ENCODE assay signal across 25 mouse cellular contexts in the genomic region with DNA sequence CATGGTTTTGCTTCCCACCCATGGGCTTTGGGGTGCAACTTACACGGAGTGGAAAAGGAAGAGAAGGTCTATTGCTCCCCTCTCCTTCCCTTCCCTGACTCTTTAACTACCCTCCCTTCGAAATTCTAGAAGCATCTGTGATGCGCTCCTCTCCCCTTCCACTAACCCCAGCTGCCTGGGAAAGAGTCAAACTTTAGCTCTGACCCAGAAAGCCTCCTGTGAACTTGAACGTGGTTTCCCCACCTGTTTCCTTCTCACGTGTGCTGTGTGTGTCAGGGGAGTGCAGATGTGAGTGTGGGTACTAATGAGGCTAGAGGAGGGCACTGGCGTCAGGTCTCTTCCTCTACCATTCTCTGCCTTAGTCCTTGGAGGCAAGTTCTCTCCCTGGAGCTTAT. TPM values are rescaled to one million over a fixed set of nuclear protein-coding genes. Genes with fewer than 3 reads are reported as not detected.
DNase-seq lines count a peak whose midpoint lies in the region; ATAC-seq and TF ChIP-seq lines count a peak whose summit lies in the region.
"Had no signal": no experiment of that assay in that cellular context is flagged by ENCODE, and none has a peak within 500 bp of the region (broad histone marks: within the 10 kb centered on the region; RNA-seq: fewer than 3 reads in every experiment).

No protein-coding gene starts in this region.

- DNase-seq in heart, adult 8-10 months (ENCODE audit: low spot score), result no peak
- no peak for DNase-seq in CH12.LX (ENCODE audit: extremely low read depth)
- peak; percentile 62 to 85 for DNase-seq in thymus, adult 18-20 months
- peak; percentile 71 for DNase-seq in thymus, postnatal 25 days
- DNase-seq in embryo, embryonic 10.5 days (ENCODE audit: low spot score), result no peak
- DNase-seq in kidney, adult 18-20 months, result no peak
- DNase-seq: adrenal gland, postnatal 14 days; cerebellum, adult 11 months; cerebellum, adult 9-10 months; gastrocnemius, postnatal 14 days; heart, postnatal 10 days; kidney, postnatal 25 days; liver, postnatal 0 days; lung, postnatal 36 days; right cerebral cortex, postnatal 25 days; spleen, adult 18-20 months had no signal

- H3K9me3 ChIP-seq in heart, embryonic 15.5 days (replicated peaks), result no peaks in the 10 kb centered on the region
- H3K9me3 ChIP-seq in CH12.LX (replicated peaks; ENCODE audit: low read length), result no peaks in the 10 kb centered on the region
- H3K9me3 ChIP-seq: embryonic facial prominence, embryonic 15.5 days; heart, embryonic 10.5 days; hindbrain, embryonic 12.5 days; kidney, embryonic 15.5 days; liver, embryonic 12.5 days; midbrain, embryonic 15.5 days; neural tube, embryonic 15.5 days had no signal

- TF ChIP-seq RAD21 in CH12.LX (IDR thresholded peaks at IDR 0.05; ENCODE audit: low read depth, low read length), result no peak

- no peak overlapping the region for H3K9ac ChIP-seq in heart, embryonic 15.5 days
- no peak overlapping the region for H3K9ac ChIP-seq in CH12.LX (ENCODE audit: insufficient read depth, low read depth)
- H3K9ac ChIP-seq: embryonic facial prominence, embryonic 15.5 days; hindbrain, embryonic 12.5 days; kidney, embryonic 15.5 days; liver, embryonic 12.5 days; liver, postnatal 0 days; midbrain, embryonic 15.5 days; neural tube, embryonic 15.5 days had no signal

- 52% methylated on average over 6 of the region's 6 CpGs for WGBS in heart, embryonic 15.5 days

- TF ChIP-seq CTCF in CH12.LX (conservative IDR thresholded peaks at IDR 0.05 in 1 of 2, IDR thresholded peaks at IDR 0.05 in 1 of 2; ENCODE audit: low read depth in 2 of 2, low read length in 2 of 2), result no peak

- no peak; the same call in 1 of the 2 replicates for ATAC-seq in heart, embryonic 15.5 days (replicated peaks; ENCODE audit: insufficient number of reproducible peaks, insufficient read depth, low FRiP score, low read depth)
- ATAC-seq: forebrain, embryonic 14.5 days; liver, embryonic 12.5 days; liver, postnatal 0 days; midbrain, embryonic 15.5 days had no signal

- dilution Hi-C loops in CH12.LX (cut with MboI; ENCODE audit: extremely low pct_ligation_motif_present, extremely low pct_unique_long_range_greater_than_20kb, low sequenced_read_pairs), result no loop called here

- TF ChIP-seq POLR2A in CH12.LX (IDR thresholded peaks at IDR 0.05; ENCODE audit: low read depth, low read length), result no peak

- in situ Hi-C loops in CH12.LX (cut with MboI; ENCODE audit: low pct_ligation_motif_present, low pct_unique_long_range_greater_than_20kb, low sequenced_read_pairs), result no loop called here

- no peak overlapping the region for H3K4me3 ChIP-seq in heart, embryonic 15.5 days
- no peak overlapping the region for H3K4me3 ChIP-seq in CH12.LX (replicated peaks in 1 of 3; ENCODE audit: low read depth in 2 of 3, low read length in 2 of 3, poor library complexity in 1 of 3)
- H3K4me3 ChIP-seq: embryonic facial prominence, embryonic 15.5 days; heart, embryonic 10.5 days; hindbrain, embryonic 12.5 days; kidney, embryonic 15.5 days; liver, embryonic 12.5 days; midbrain, embryonic 15.5 days; neural tube, embryonic 15.5 days had no signal

- H3K27ac ChIP-seq in heart, embryonic 15.5 days, result peak overlapping the region; percentile 57; the same call in 1 of the 2 replicates
- no peak overlapping the region for H3K27ac ChIP-seq in CH12.LX (ENCODE audit: insufficient read depth, low read depth)
- H3K27ac ChIP-seq: embryonic facial prominence, embryonic 15.5 days; heart, embryonic 10.5 days; hindbrain, embryonic 12.5 days; kidney, embryonic 15.5 days; liver, embryonic 12.5 days; midbrain, embryonic 15.5 days; neural tube, embryonic 15.5 days had no signal

- no peaks in the 10 kb centered on the region for H3K79me2 ChIP-seq in CH12.LX (replicated peaks; ENCODE audit: control insufficient read depth, extremely low read depth, insufficient read depth, poor library complexity, severe bottlenecking)

- no peak overlapping the region for H3K4me2 ChIP-seq in heart, embryonic 15.5 days
- no peak overlapping the region for H3K4me2 ChIP-seq in CH12.LX (ENCODE audit: insufficient read depth, low read depth, poor library complexity, severe bottlenecking)
- H3K4me2 ChIP-seq: embryonic facial prominence, embryonic 15.5 days; hindbrain, embryonic 12.5 days; kidney, embryonic 15.5 days; liver, embryonic 12.5 days; midbrain, embryonic 15.5 days; neural tube, embryonic 15.5 days had no signal

- no peaks in the 10 kb centered on the region for H3K36me3 ChIP-seq in heart, embryonic 15.5 days
- H3K36me3 ChIP-seq in CH12.LX (replicated peaks in 1 of 2; ENCODE audit: control insufficient read depth in 1 of 2, insufficient read depth in 1 of 2, low read length in 1 of 2), result no peaks in the 10 kb centered on the region
- H3K36me3 ChIP-seq: embryonic facial prominence, embryonic 15.5 days; heart, embryonic 10.5 days; hindbrain, embryonic 12.5 days; kidney, embryonic 15.5 days; liver, embryonic 12.5 days; midbrain, embryonic 15.5 days; neural tube, embryonic 15.5 days had no signal

- TF ChIP-seq EP300 in CH12.LX (IDR thresholded peaks at IDR 0.05; ENCODE audit: low read length), result no peak

- no peaks in the 10 kb centered on the region for H3K4me1 ChIP-seq in heart, embryonic 15.5 days (replicated peaks)
- peaks cover 7 to 29% of the 10 kb centered on the region in 2 experiments for H3K4me1 ChIP-seq in CH12.LX (ENCODE audit: control insufficient read depth in 1 of 2, insufficient read depth in 2 of 2)
- H3K4me1 ChIP-seq: embryonic facial prominence, embryonic 15.5 days had no signal

- no peaks in the 10 kb centered on the region for H3K27me3 ChIP-seq in heart, embryonic 15.5 days
- no peaks in the 10 kb centered on the region for H3K27me3 ChIP-seq in CH12.LX (replicated peaks)
- H3K27me3 ChIP-seq: embryonic facial prominence, embryonic 15.5 days; hindbrain, embryonic 12.5 days; kidney, embryonic 15.5 days; liver, embryonic 12.5 days; midbrain, embryonic 15.5 days; neural tube, embryonic 15.5 days had no signal

TF ChIP-seq in CH12.LX, 34 proteins besides CTCF, POLR2A, EP300 and RAD21:
- no peak for TF ChIP-seq IRF4 (IDR thresholded peaks at IDR 0.05; ENCODE audit: low read depth, low read length)
- peak; percentile 90 for TF ChIP-seq BHLHE40 (IDR thresholded peaks at IDR 0.05; ENCODE audit: low read depth, low read length)
- no peak for TF ChIP-seq MYC (IDR thresholded peaks at IDR 0.05; ENCODE audit: low read depth, low read length)
- TF ChIP-seq JUND (conservative IDR thresholded peaks at IDR 0.05; ENCODE audit: low read depth, low read length), result no peak
- 0 out of 2 replicates have a peak, but pooled peaks have one; percentile 13 for TF ChIP-seq ETS1 (conservative IDR thresholded peaks at IDR 0.05; ENCODE audit: low read depth, low read length)
- no peak for TF ChIP-seq NRF1 (IDR thresholded peaks at IDR 0.05; ENCODE audit: low read depth, low read length)
- no peak for TF ChIP-seq MAFK (IDR thresholded peaks at IDR 0.05; ENCODE audit: insufficient replicate concordance, low read length)
- no peak for TF ChIP-seq RCOR1 (conservative IDR thresholded peaks at IDR 0.05; ENCODE audit: low read depth, low read length)

RNA-seq across cellular contexts. Expression of a gene that starts 25.5 kb away (rescaled TPM):
- polyA plus RNA-seq in heart, embryonic 15.5 days (2015; fragmentation: Nextera tagmentation; extraction: Ambion mirVana), result 26.9 and 37.9 TPM in 2 replicates
- 10 to 100 TPM; 34.3 to 51.3 (median 39.8) TPM for total RNA-seq in heart, adult 8-10 months (2022)
- total RNA-seq in CH12.LX (2012; rRNA removed) (34.9 and 35.3 TPM in 2 replicates), CH12.LX (2014; rRNA removed) (22.0 and 28.0 TPM in 2 replicates)
- polyA plus RNA-seq in CH12.LX (2012; ENCODE audit: insufficient read length, low read depth), result 36.2 and 49.4 TPM in 2 replicates

Comparison
In these comparisons a context has a peak if more than half of its experiments do, and no peak if none do; other contexts are left out.
1. DNase-seq: peak in thymus, adult 18-20 months (2 of 2) and thymus, postnatal 25 days (single experiment); none in heart, adult 8-10 months (single experiment), CH12.LX (single experiment), embryo, embryonic 10.5 days (single experiment) and kidney, adult 18-20 months (single experiment).